Mouse (Mus musculus): ENCODE results near the gene Mlf2.

Mlf2 gene

GRCm38 (mm10) chr6:124913214-124913613, 18.0 kb upstream of the Mlf2 start:
- no peak for DNase-seq (ENCODE audit: low spot score in 2 of 2)

GRCm38 (mm10) chr6:124913721-124914285, 17.4 kb upstream of the Mlf2 start:
- DNase-seq (ENCODE audit: low spot score in 2 of 2): no peak

- no peak for DNase-seq (ENCODE audit: low spot score in 2 of 2)
These were observed 16.7 kb upstream of the Mlf2 start for GRCm38 (mm10) chr6:124914511-124914910.

- peak; percentile 49 to 59 for DNase-seq (ENCODE audit: low spot score in 2 of 2)
These were observed 15.8 kb upstream of the Mlf2 start for GRCm38 (mm10) chr6:124915160-124915941.

- DNase-seq (ENCODE audit: low spot score in 2 of 2): peak; percentile 75 to 81
These were observed 15.1 kb upstream of the Mlf2 start for GRCm38 (mm10) chr6:124915942-124916694.

- DNase-seq (ENCODE audit: low spot score in 2 of 2): peak; percentile 81 to 84
These were observed 14.3 kb upstream of the Mlf2 start for GRCm38 (mm10) chr6:124916695-124917517.

GRCm38 (mm10) chr6:124917518-124918330, 13.5 kb upstream of the Mlf2 start:
- DNase-seq (ENCODE audit: low spot score in 2 of 2): peak; percentile 83 to 94

- DNase-seq (ENCODE audit: low spot score in 2 of 2): no peak
These were observed 12.9 kb upstream of the Mlf2 start for GRCm38 (mm10) chr6:124918331-124918690.

GRCm38 (mm10) chr6:124918890-124919627, 12.1 kb upstream of the Mlf2 start:
- no peak for DNase-seq (ENCODE audit: low spot score in 2 of 2)

- peak; percentile 92 for DNase-seq (ENCODE audit: low spot score in 2 of 2)
These were observed 11.4 kb upstream of the Mlf2 start, which contains the start of gene Ptms for GRCm38 (mm10) chr6:124919695-124920317. Ptms (minus strand) TSS chr6:124920103.

GRCm38 (mm10) chr6:124920318-124921085, 10.7 kb upstream of the Mlf2 start:
- no peak for DNase-seq (ENCODE audit: low spot score in 2 of 2)

- DNase-seq (ENCODE audit: low spot score in 2 of 2): no peak
These were observed 9.6 kb upstream of the Mlf2 start for GRCm38 (mm10) chr6:124921539-124921938.

GRCm38 (mm10) chr6:124925173-124925793, 5.9 kb upstream of the Mlf2 start:
- no peak for DNase-seq (ENCODE audit: low spot score in 2 of 2)

GRCm38 (mm10) chr6:124925941-124926340, 5.2 kb upstream of the Mlf2 start:
- DNase-seq (ENCODE audit: low spot score in 2 of 2): no peak

GRCm38 (mm10) chr6:124930231-124930630, 955 bp upstream of the Mlf2 start:
- no peak for DNase-seq (ENCODE audit: low spot score in 2 of 2)

- peak; percentile 56 to 62 for DNase-seq (ENCODE audit: low spot score in 2 of 2)
These were observed 533 bp downstream of the Mlf2 start for GRCm38 (mm10) chr6:124931525-124932313.

GRCm38 (mm10) chr6:124932314-124932695, 1.1 kb downstream of the Mlf2 start:
- DNase-seq (ENCODE audit: low spot score in 2 of 2): no peak

GRCm38 (mm10) chr6:124933127-124933526, 1.9 kb downstream of the Mlf2 start:
- no peak for DNase-seq (ENCODE audit: low spot score in 2 of 2)

Data from right cerebral cortex, adult 2 months (tissue).